9 mouse cellular contexts compared by ENCODE assay signal in the genomic region with DNA sequence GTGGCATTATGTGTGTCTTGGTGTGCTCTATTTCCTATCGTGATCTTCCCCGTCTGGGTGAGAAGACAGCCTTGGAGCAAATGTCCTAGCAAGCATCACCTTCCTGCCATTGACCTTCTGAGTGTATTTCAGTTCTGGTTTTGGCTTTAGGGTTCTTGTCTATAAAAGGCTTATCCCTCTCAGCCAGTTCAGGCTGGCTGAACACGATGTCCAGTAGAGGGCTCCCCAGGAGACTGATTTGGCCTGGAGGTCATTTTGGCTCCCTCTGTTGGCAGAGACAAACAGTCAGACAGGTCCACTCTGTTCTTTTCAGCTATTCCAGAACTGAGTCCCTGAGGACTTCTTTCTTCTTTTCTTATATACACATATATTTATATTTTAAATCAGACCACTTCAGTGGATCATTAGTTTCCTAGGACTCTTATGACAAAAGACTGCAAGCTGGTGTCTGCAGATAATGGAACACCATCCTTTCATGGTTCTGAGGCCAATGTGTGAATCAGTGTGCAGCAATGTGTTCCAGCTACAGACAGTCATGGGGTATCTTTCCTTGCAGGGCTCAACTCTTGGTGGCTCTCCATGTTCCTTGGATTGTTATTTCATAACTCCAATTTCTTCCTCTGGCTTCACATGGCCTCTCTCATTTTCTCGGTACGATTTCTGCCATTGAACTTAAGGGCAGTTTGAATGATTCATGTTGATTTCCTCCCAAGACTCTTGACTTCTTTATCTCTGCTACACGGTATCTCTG.
A peak's percentile ranks its signal among the peaks of the same experiment; 100 is the strongest.
DNase-seq lines count a peak whose midpoint lies in the region; ATAC-seq and TF ChIP-seq lines count a peak whose summit lies in the region.
"Had no signal": no experiment of that assay in that cellular context is flagged by ENCODE, and none has a peak within 500 bp of the region (broad histone marks: within the 10 kb centered on the region; RNA-seq: fewer than 3 reads in every experiment).

No protein-coding gene starts in this region.

- no peak; the same call in 1 of the 2 replicates for TF ChIP-seq RAD21 in CH12.LX (IDR thresholded peaks at IDR 0.05; ENCODE audit: low read depth, low read length)

- H3K9ac ChIP-seq in intestine, postnatal 0 days (ENCODE audit: low read depth, low read length), result no peak overlapping the region
- H3K9ac ChIP-seq in intestine, embryonic 15.5 days, result no peak overlapping the region
- no peak overlapping the region for H3K9ac ChIP-seq in CH12.LX (ENCODE audit: insufficient read depth, low read depth)
- H3K9ac ChIP-seq: limb, embryonic 13.5 days had no signal

- H3K9me3 ChIP-seq in intestine, postnatal 0 days (ENCODE audit: control insufficient read depth), result no peaks in the 10 kb centered on the region
- no peaks in the 10 kb centered on the region for H3K9me3 ChIP-seq in intestine, embryonic 15.5 days
- H3K9me3 ChIP-seq in CH12.LX (replicated peaks; ENCODE audit: low read length), result peaks cover 44% of the 10 kb centered on the region
- H3K9me3 ChIP-seq: limb, embryonic 13.5 days had no signal

- peak; percentile 61 for ATAC-seq in intestine, postnatal 0 days
- ATAC-seq in intestine, embryonic 15.5 days, result no peak

- DNase-seq in CH12.LX (ENCODE audit: extremely low read depth), result no peak
- DNase-seq in c-Kit-positive CD71-negative TER-119-negative erythroid progenitor cells, embryonic 14.5 days (ENCODE audit: low read depth), result peak; percentile 36
- DNase-seq in gastrocnemius, adult 18-20 months (ENCODE audit: low spot score), result peak; percentile 92
- peak; percentile 7 to 8 for DNase-seq in layer of hippocampus, adult 8-10 months (ENCODE audit: low spot score in 2 of 2)
- peak; percentile 37 for DNase-seq in natural killer cell, adult 2 months (ENCODE audit: low spot score in 2 of 2)
- peak; percentile 68 to 84 for DNase-seq in urinary bladder, postnatal 36 days (ENCODE audit: low spot score in 2 of 2)

- H3K27me3 ChIP-seq in intestine, postnatal 0 days (replicated peaks; ENCODE audit: control insufficient read depth, insufficient read depth, low read length), result no peaks in the 10 kb centered on the region
- no peaks in the 10 kb centered on the region for H3K27me3 ChIP-seq in intestine, embryonic 15.5 days (replicated peaks)
- no peaks in the 10 kb centered on the region for H3K27me3 ChIP-seq in CH12.LX (replicated peaks)
- H3K27me3 ChIP-seq: limb, embryonic 13.5 days had no signal

- H3K36me3 ChIP-seq in intestine, postnatal 0 days (ENCODE audit: control insufficient read depth, insufficient read depth), result no peaks in the 10 kb centered on the region
- no peaks in the 10 kb centered on the region for H3K36me3 ChIP-seq in intestine, embryonic 15.5 days
- no peaks in the 10 kb centered on the region for H3K36me3 ChIP-seq in CH12.LX (replicated peaks in 1 of 2; ENCODE audit: control insufficient read depth in 1 of 2, insufficient read depth in 1 of 2, low read length in 1 of 2)
- H3K36me3 ChIP-seq: limb, embryonic 13.5 days had no signal

- no peak overlapping the region for H3K4me3 ChIP-seq in intestine, postnatal 0 days (ENCODE audit: low read depth, low read length)
- no peak overlapping the region for H3K4me3 ChIP-seq in intestine, embryonic 15.5 days (replicated peaks)
- H3K4me3 ChIP-seq in CH12.LX (replicated peaks in 1 of 3; ENCODE audit: low read depth in 2 of 3, low read length in 2 of 3, poor library complexity in 1 of 3), result no peak overlapping the region
- H3K4me3 ChIP-seq: limb, embryonic 13.5 days had no signal

- peak; percentile 93 for TF ChIP-seq CTCF in intestine, postnatal 0 days (IDR thresholded peaks at IDR 0.05; ENCODE audit: low read depth)
- TF ChIP-seq CTCF in CH12.LX (conservative IDR thresholded peaks at IDR 0.05 in 1 of 2, IDR thresholded peaks at IDR 0.05 in 1 of 2; ENCODE audit: low read depth in 2 of 2, low read length in 2 of 2), result peak in 1 of 2 experiments; percentile 59; a peak in 2 of 4 replicates

- H3K4me2 ChIP-seq in intestine, postnatal 0 days (replicated peaks; ENCODE audit: low read depth), result no peak overlapping the region
- no peak overlapping the region for H3K4me2 ChIP-seq in intestine, embryonic 15.5 days (replicated peaks)
- no peak overlapping the region for H3K4me2 ChIP-seq in CH12.LX (ENCODE audit: insufficient read depth, low read depth, poor library complexity, severe bottlenecking)
- H3K4me2 ChIP-seq: limb, embryonic 13.5 days had no signal

- TF ChIP-seq EP300 in CH12.LX (IDR thresholded peaks at IDR 0.05; ENCODE audit: low read length), result no peak

- H3K27ac ChIP-seq in intestine, postnatal 0 days (ENCODE audit: low read depth, low read length), result no peak overlapping the region
- H3K27ac ChIP-seq in intestine, embryonic 15.5 days, result no peak overlapping the region
- no peak overlapping the region for H3K27ac ChIP-seq in CH12.LX (ENCODE audit: insufficient read depth, low read depth)
- H3K27ac ChIP-seq: limb, embryonic 13.5 days had no signal

- WGBS in intestine, postnatal 0 days, result 69% methylated on average over 6 of the region's 6 CpGs
- WGBS in intestine, embryonic 15.5 days, result 75% methylated on average over 6 of the region's 6 CpGs

- H3K79me2 ChIP-seq in CH12.LX (replicated peaks; ENCODE audit: control insufficient read depth, extremely low read depth, insufficient read depth, poor library complexity, severe bottlenecking), result 0 out of 2 replicates have a peak, but pooled peaks cover 2% of the 10 kb centered on the region

- dilution Hi-C loops in CH12.LX (cut with MboI; ENCODE audit: extremely low pct_ligation_motif_present, extremely low pct_unique_long_range_greater_than_20kb, low sequenced_read_pairs), result no loop called here

- in situ Hi-C loops in CH12.LX (cut with MboI; ENCODE audit: low pct_ligation_motif_present, low pct_unique_long_range_greater_than_20kb, low sequenced_read_pairs), result no loop called here

- TF ChIP-seq POLR2A in CH12.LX (IDR thresholded peaks at IDR 0.05; ENCODE audit: low read depth, low read length), result no peak

- no peaks in the 10 kb centered on the region for H3K4me1 ChIP-seq in intestine, postnatal 0 days (replicated peaks; ENCODE audit: control insufficient read depth, insufficient read depth, low read length)
- no peaks in the 10 kb centered on the region for H3K4me1 ChIP-seq in intestine, embryonic 15.5 days (replicated peaks)
- H3K4me1 ChIP-seq in CH12.LX (ENCODE audit: control insufficient read depth in 1 of 2, insufficient read depth in 2 of 2), result no peaks in the 10 kb centered on the region
- H3K4me1 ChIP-seq: limb, embryonic 13.5 days had no signal

TF ChIP-seq in CH12.LX, 34 proteins besides CTCF, POLR2A, EP300 and RAD21:
- peak; percentile 16; the same call in 1 of the 2 replicates for TF ChIP-seq SMC3 (IDR thresholded peaks at IDR 0.05; ENCODE audit: low read depth, low read length)
- TF ChIP-seq PAX5 (IDR thresholded peaks at IDR 0.05; ENCODE audit: low read length), result no peak
TF ChIP-seq in CH12.LX: peak in this region for 1.
